In genomic region chr15:85207081-85207480, GRCm38 (mm10) we compare ENCODE assay signal across 8 mouse cellular contexts. TPM values are rescaled to one million over a fixed set of nuclear protein-coding genes. Genes with fewer than 3 reads are reported as not detected.
DNase-seq lines count a peak whose midpoint lies in the region; ATAC-seq and TF ChIP-seq lines count a peak whose summit lies in the region.

No protein-coding gene starts in this region.

- peaks cover 18% of the 10 kb centered on the region for H3K36me3 ChIP-seq in lung, embryonic 14.5 days (ENCODE audit: insufficient read depth)
- H3K36me3 ChIP-seq in forebrain, embryonic 15.5 days = no peaks in the 10 kb centered on the region
- H3K36me3 ChIP-seq in intestine, embryonic 15.5 days = 0 out of 2 replicates have a peak, but pooled peaks cover 3% of the 10 kb centered on the region
- no peaks in the 10 kb centered on the region for H3K36me3 ChIP-seq in kidney, adult 2 months (ENCODE audit: control insufficient read depth, insufficient read depth, low read length)

- ATAC-seq in lung, embryonic 14.5 days (ENCODE audit: insufficient read depth) = no peak
- ATAC-seq in forebrain, embryonic 15.5 days (replicated peaks) = peak; percentile 42; the same call in 1 of the 2 replicates
- peak; percentile 10; the same call in 1 of the 2 replicates for ATAC-seq in intestine, embryonic 15.5 days

- no peak for TF ChIP-seq CTCF in lung, embryonic 14.5 days (IDR thresholded peaks at IDR 0.05; ENCODE audit: low read depth)
- TF ChIP-seq CTCF in lung, adult 2 months (IDR thresholded peaks at IDR 0.05; ENCODE audit: insufficient read depth, low read length) = no peak
- no peak for TF ChIP-seq CTCF in olfactory bulb, adult 2 months (IDR thresholded peaks at IDR 0.05; ENCODE audit: insufficient read depth, low read depth, low read length)
- TF ChIP-seq CTCF in kidney, adult 2 months (conservative IDR thresholded peaks at IDR 0.05; ENCODE audit: insufficient read depth, insufficient read length, low read depth, low read length) = no peak

- H3K27me3 ChIP-seq in lung, embryonic 14.5 days (ENCODE audit: insufficient read depth, low read length) = no peaks in the 10 kb centered on the region
- no peaks in the 10 kb centered on the region for H3K27me3 ChIP-seq in forebrain, embryonic 15.5 days
- H3K27me3 ChIP-seq in intestine, embryonic 15.5 days (replicated peaks) = no peaks in the 10 kb centered on the region
- no peaks in the 10 kb centered on the region for H3K27me3 ChIP-seq in kidney, adult 2 months (replicated peaks; ENCODE audit: control insufficient read depth, insufficient read depth, low read length)

- DNase-seq in lung, embryonic 14.5 days = peak; percentile 44
- no peak for DNase-seq in lung, adult 2 months
- DNase-seq in urinary bladder, postnatal 25 days (ENCODE audit: low spot score) = no peak
- no peak for DNase-seq in right cerebral cortex, adult 18-20 months
- DNase-seq in kidney, adult 2 months = no peak

- peak overlapping the region; percentile 86 for H3K27ac ChIP-seq in lung, embryonic 14.5 days (ENCODE audit: low read depth)
- peak overlapping the region; percentile 60 for H3K27ac ChIP-seq in forebrain, embryonic 15.5 days (replicated peaks)
- H3K27ac ChIP-seq in intestine, embryonic 15.5 days = peak overlapping the region; percentile 89
- peak overlapping the region; percentile 40; the same call in 1 of the 2 replicates for H3K27ac ChIP-seq in olfactory bulb, adult 2 months (ENCODE audit: insufficient read depth, low read depth, low read length)
- H3K27ac ChIP-seq in kidney, adult 2 months (ENCODE audit: insufficient read depth, low read depth, low read length) = no peak overlapping the region

- peak overlapping the region; percentile 73 for H3K4me3 ChIP-seq in lung, embryonic 14.5 days (ENCODE audit: low read depth, low read length)
- no peak overlapping the region for H3K4me3 ChIP-seq in lung, adult 2 months (replicated peaks; ENCODE audit: extremely low read depth, low read depth, low read length)
- H3K4me3 ChIP-seq in forebrain, embryonic 15.5 days = peak overlapping the region; percentile 68
- peak overlapping the region; percentile 80 for H3K4me3 ChIP-seq in intestine, embryonic 15.5 days (replicated peaks)
- H3K4me3 ChIP-seq in olfactory bulb, adult 2 months (ENCODE audit: insufficient read depth, low read depth, low read length) = no peak overlapping the region
- no peak overlapping the region for H3K4me3 ChIP-seq in kidney, adult 2 months (ENCODE audit: insufficient read depth, low read depth, low read length)

- TF ChIP-seq POLR2A in lung, adult 2 months (IDR thresholded peaks at IDR 0.05; ENCODE audit: borderline replicate concordance, extremely low read depth, low read depth, low read length) = no peak
- TF ChIP-seq POLR2A in olfactory bulb, adult 2 months (IDR thresholded peaks at IDR 0.05; ENCODE audit: insufficient read depth, low read depth, low read length) = no peak
- TF ChIP-seq POLR2A in kidney, adult 2 months (IDR thresholded peaks at IDR 0.05; ENCODE audit: low read depth, low read length) = no peak

- peak overlapping the region; percentile 81 for H3K4me2 ChIP-seq in lung, embryonic 14.5 days
- H3K4me2 ChIP-seq in forebrain, embryonic 15.5 days (replicated peaks) = peak overlapping the region; percentile 85
- peak overlapping the region; percentile 92 for H3K4me2 ChIP-seq in intestine, embryonic 15.5 days (replicated peaks)

- peak overlapping the region; percentile 93 for H3K9ac ChIP-seq in lung, embryonic 14.5 days
- H3K9ac ChIP-seq in forebrain, embryonic 15.5 days (replicated peaks) = peak overlapping the region; percentile 22; the same call in 1 of the 2 replicates
- H3K9ac ChIP-seq in intestine, embryonic 15.5 days = peak overlapping the region; percentile 81

- H3K4me1 ChIP-seq in lung, embryonic 14.5 days (ENCODE audit: insufficient read depth) = no peaks in the 10 kb centered on the region
- H3K4me1 ChIP-seq in lung, adult 2 months (ENCODE audit: control insufficient read depth, insufficient read depth, low read length) = no peaks in the 10 kb centered on the region
- peaks cover 33% of the 10 kb centered on the region for H3K4me1 ChIP-seq in forebrain, embryonic 15.5 days
- peaks cover 33% of the 10 kb centered on the region for H3K4me1 ChIP-seq in intestine, embryonic 15.5 days (replicated peaks)
- H3K4me1 ChIP-seq in olfactory bulb, adult 2 months (ENCODE audit: control insufficient read depth, insufficient read depth, low read length) = peaks cover 26% of the 10 kb centered on the region
- H3K4me1 ChIP-seq in kidney, adult 2 months (ENCODE audit: control insufficient read depth, insufficient read depth, low read length) = no peaks in the 10 kb centered on the region

- peaks cover 5% of the 10 kb centered on the region; the same call in 1 of the 2 replicates for H3K9me3 ChIP-seq in lung, embryonic 14.5 days (ENCODE audit: low read depth, low read length)
- H3K9me3 ChIP-seq in forebrain, embryonic 15.5 days = no peaks in the 10 kb centered on the region
- H3K9me3 ChIP-seq in intestine, embryonic 15.5 days = no peaks in the 10 kb centered on the region

- 2% methylated on average over 3 of the region's 3 CpGs for WGBS in lung, embryonic 14.5 days
- 64% methylated on average over 3 of the region's 3 CpGs for WGBS in lung, adult 2 months
- WGBS in forebrain, embryonic 15.5 days = 5% methylated on average over 3 of the region's 3 CpGs
- 9% methylated on average over 3 of the region's 3 CpGs for WGBS in intestine, embryonic 15.5 days
- WGBS in olfactory bulb, adult 2 months = 55% methylated on average over 3 of the region's 3 CpGs
- WGBS in kidney, adult 2 months = 57% methylated on average over 3 of the region's 3 CpGs

RNA-seq across cellular contexts. Expression of gene Fbln1, which starts 1.3 kb away (rescaled TPM):
- polyA plus RNA-seq in lung, embryonic 14.5 days (2014; fragmentation: Nextera tagmentation; extraction: Ambion mirVana) = 277 and 302 TPM in 2 replicates
- 116 and 137 TPM in 2 replicates for polyA plus RNA-seq in lung, adult 2 months (2012; rRNA removed)
- polyA plus RNA-seq in forebrain, embryonic 15.5 days (2015; fragmentation: Nextera tagmentation; extraction: Ambion mirVana) = 47.0 and 47.4 TPM in 2 replicates
- 184 and 194 TPM in 2 replicates for polyA plus RNA-seq in intestine, embryonic 15.5 days (2015; fragmentation: Nextera tagmentation; extraction: Ambion mirVana)
- not detected in 2 replicates for polyA plus RNA-seq in olfactory bulb, adult 2 months (2012; ENCODE audit: insufficient read depth, insufficient read length, low replicate concordance, missing spikeins)
- 16.9 and 29.5 TPM in 2 replicates for polyA plus RNA-seq in kidney, adult 2 months (2012; rRNA removed)

Comparison
In these comparisons a context has a peak if more than half of its experiments do, and no peak if none do; other contexts are left out.
1. H3K4me3 ChIP-seq: peak in lung, embryonic 14.5 days (single experiment), forebrain, embryonic 15.5 days (single experiment) and intestine, embryonic 15.5 days (single experiment); none in lung, adult 2 months (single experiment), olfactory bulb, adult 2 months (single experiment) and kidney, adult 2 months (single experiment).
2. H3K9ac ChIP-seq: peak in every context shown above with its lines; median percentile 93 in lung, embryonic 14.5 days; 81 in intestine, embryonic 15.5 days; 22 in forebrain, embryonic 15.5 days.
3. RNA of gene Fbln1, which starts 1.3 kb away (polyA plus RNA-seq): 277 to 302 TPM in lung, embryonic 14.5 days, 184 to 194 TPM in intestine, embryonic 15.5 days, 116 to 137 TPM in lung, adult 2 months, 47.0 to 47.4 TPM in forebrain, embryonic 15.5 days and 16.9 to 29.5 TPM in kidney, adult 2 months; not detected in olfactory bulb, adult 2 months; every median in the first group is over 10 times any median in the second.
4. Peak in every context shown above with its lines, with median percentiles within 50 percentile points of each other: H3K4me2 ChIP-seq.